Mouse (Mus musculus) common myeloid progenitor, adult 5-6 weeks (primary cell): ENCODE data around the gene Mup19. TPM values are rescaled to one million over a fixed set of nuclear protein-coding genes. Genes with fewer than 3 reads are reported as not detected.
"Not testable (repeated sequence)": the region's sequence is repeated elsewhere in the genome, so short reads cannot be mapped to it uniquely, and the experiment has no call there.

Source experiments
- ATAC-seq: replicated peaks from 2 replicates; pipeline ENCODE4 v1.8.0; 2016; ENCODE audit warnings: low read depth, mild to moderate bottlenecking, moderate TSS enrichment, inconsistent platforms; ENCODE audit not compliant: poor library complexity, severe bottlenecking
- total RNA-seq: library from RNA; stranded (forward); fragments of 200-1000, 187-1606 nt; gene quantifications from 2 replicates; pipeline ENCODE4 v1.2.3, GENCODE M21; 2017

The Mup19 gene
- not detected in 2 replicates for total RNA-seq

GRCm38 (mm10) chr4:61782169-61782568 is at the start of gene Mup19:
Gene Mup19, minus strand, starts transcription at chr4:61782269.
- not testable (repeated sequence) for ATAC-seq

- no peak for ATAC-seq
Measured at GRCm38 (mm10) chr4:61829211-61829610, 47.1 kb upstream of the Mup19 start.

DNA sequence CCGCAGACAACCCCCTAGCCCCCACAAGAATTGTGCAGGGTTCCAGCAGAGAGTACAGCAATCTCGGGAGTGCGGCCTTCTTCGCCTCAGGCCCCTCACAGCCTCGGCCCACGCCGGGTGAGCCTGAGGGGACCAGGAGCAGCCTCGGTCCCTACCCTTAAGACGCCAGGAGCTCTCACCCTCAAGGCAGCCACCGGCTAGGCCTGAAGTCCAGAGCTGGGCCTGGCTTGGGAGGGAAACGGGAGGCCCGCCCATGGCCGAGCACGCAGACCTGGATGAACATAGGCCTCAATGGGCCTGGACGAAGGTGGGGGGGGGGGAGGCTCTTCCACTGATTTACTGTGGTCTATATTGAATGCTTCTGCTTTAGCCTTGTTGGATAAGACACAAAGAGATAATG is 41.1 kb upstream of the Mup19 start:
- no peak for ATAC-seq

GRCm38 (mm10) chr4:61822541-61822940 is 40.5 kb upstream of the Mup19 start:
- not testable (repeated sequence) for ATAC-seq

DNA sequence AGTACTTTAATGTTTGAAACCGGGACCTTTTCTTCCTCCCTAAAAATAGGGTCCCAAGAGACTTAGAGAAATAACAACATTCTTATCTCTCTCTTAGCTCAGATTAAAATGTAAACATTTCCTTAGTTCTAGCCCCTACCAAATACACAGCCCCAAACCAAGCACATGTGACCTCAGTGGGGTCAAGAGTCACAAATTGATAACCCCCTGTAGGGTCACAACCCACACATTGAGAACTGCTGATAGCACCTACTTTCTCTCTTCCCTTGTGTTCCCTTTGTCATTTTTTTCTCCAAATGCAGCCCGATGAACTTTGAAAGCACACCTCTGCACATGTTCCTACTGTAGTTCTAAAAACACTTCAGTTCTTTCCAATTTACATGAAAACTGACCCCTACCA is 33.5 kb upstream of the Mup19 start:
- ATAC-seq, result no peak

DNA sequence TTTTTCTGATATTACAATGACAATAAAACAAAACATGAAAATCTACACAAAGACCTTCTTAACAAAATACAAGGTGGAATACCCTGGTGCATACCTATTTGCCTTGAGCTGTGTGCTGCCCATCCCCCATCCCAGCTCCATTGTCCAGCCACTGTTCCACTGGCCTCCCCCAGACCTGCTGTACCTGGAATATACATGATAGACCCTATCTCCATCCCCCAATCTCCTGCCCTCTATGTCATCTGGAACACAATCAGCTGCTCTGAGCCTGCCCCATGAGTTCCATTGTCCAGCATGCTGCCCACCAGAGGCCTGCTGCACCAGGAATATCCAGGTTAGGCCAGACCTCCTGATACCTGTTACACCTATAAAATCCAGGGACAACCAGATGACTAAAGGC is 31.4 kb upstream of the Mup19 start:
- no peak for ATAC-seq

- not testable (repeated sequence) for ATAC-seq
Measured at GRCm38 (mm10) chr4:61811193-61811592, 29.1 kb upstream of the Mup19 start.

- ATAC-seq, result not testable (repeated sequence)
Measured at GRCm38 (mm10) chr4:61808926-61809325, 26.9 kb upstream of the Mup19 start.

DNA sequence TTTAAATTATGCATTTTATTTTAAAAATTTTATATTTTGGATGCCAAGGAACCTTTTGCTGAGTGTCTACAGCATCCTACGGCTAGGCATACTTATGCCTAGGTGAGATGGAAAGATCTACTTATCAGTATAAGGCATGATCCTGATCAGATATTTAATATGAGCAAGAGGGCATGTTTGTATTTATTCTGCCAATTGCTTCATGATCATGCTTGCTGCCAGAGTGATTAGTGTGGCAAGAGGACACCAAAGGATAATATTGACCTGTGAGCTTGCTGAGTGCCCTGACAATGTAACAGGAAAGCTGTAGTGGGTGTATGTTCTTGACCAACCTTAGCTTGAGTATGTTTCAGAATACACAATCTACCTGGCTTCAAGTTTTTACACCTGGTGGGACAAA is 7.6 kb upstream of the Mup19 start:
- not testable (repeated sequence) for ATAC-seq

DNA sequence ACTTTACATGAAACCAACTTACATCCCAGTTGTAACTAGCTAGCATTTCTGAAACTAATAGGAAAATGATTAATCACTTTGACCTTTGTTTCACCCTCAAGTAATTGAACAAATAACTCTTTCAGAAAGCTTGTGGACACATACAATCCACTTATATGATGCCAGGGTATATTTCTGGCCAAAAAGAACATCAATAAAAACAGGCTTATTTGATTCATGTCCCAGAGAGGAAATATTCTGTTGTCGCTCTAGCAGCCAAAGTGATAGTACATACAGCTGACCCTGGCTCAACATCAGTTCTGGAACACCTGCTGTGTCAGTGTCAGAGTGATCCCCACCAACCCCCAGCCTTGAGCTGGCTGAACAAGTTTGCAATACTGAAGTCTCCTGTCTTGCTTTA is 2.2 kb upstream of the Mup19 start:
- ATAC-seq, result not testable (repeated sequence)

Other genes starting within 250 kb of the Mup19 start
- not detected in 2 replicates for gene Mup17, start 186.4 kb downstream of the Mup19 start, total RNA-seq
- not detected in 2 replicates for gene Mup18, start 108.1 kb downstream of the Mup19 start, total RNA-seq
- not detected in 2 replicates for gene Mup5, start 53.0 kb upstream of the Mup19 start, total RNA-seq